Mouse (Mus musculus) telencephalon, adult 2 months (tissue): Measurements from ENCODE around the gene Safb.
"Not testable (repeated sequence)": the region's sequence is repeated elsewhere in the genome, so short reads cannot be mapped to it uniquely, and the experiment has no call there.

ENCODE experiments used
- DNase-seq: peaks from one replicate; pipeline ENCODE4 v3.0.0-alpha.2; 2011; ENCODE audit warnings: low read depth, low spot score

The Safb gene

DNA sequence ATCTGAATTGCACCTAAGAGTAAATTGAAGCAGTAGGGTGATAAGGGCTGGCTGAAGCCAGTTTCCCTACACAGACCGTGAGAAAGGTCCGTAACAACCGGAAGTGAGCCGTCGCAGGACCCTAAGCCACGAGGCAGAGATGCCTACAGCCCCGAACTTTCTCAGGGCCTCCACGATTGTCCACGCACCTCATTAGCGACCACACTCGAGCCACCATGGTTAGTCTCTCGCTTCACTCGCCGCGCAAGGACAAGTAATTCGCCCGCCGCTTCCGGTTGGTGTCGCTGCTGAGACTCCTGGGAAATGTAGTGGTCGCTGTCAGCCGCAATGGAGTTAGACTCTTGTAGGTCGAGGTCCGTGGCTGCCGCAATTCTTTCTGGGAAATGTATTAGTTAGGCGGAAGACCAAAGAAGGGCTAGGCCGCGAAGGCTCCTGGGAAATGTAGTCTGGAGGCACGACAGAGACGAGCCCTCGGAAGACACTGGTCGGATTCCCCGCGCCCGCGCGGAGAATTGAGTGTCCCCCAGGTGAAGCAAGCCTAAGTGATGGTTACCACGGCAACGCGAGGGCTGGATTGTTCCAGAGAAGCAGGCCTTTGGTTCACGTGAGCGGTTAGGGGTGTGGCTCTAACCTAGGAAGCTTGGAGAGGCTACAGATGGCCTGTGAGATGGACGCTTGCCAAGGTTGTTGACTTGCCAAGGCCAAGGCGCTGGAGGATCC is 25.0 kb downstream of the Safb start, which contains the start of gene 2410015M20Rik:
2410015M20Rik (minus strand) TSS at position 320 of the 720 bp plus-strand sequence.
- peak; percentile 99 for DNase-seq

DNA sequence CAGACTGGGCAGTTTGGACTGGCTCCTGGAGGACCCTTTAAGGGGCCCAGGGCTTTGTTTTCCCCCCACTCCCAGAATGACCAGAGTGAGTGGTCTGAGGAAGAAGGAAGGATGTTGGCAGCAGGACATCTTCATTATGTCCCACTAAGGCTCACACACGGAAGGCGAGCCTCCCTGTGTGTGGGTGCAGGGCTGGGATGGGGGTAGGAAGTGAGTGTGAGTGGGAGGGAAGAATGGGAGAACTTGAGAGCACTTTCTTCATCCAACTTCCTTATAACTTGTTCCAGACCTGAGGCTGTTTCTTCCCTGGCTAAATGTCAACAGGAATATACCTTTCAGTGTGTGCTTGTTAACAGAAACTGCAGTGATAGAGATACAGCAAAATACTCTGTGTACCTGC is 26.7 kb downstream of the Safb start:
- no peak for DNase-seq

DNA sequence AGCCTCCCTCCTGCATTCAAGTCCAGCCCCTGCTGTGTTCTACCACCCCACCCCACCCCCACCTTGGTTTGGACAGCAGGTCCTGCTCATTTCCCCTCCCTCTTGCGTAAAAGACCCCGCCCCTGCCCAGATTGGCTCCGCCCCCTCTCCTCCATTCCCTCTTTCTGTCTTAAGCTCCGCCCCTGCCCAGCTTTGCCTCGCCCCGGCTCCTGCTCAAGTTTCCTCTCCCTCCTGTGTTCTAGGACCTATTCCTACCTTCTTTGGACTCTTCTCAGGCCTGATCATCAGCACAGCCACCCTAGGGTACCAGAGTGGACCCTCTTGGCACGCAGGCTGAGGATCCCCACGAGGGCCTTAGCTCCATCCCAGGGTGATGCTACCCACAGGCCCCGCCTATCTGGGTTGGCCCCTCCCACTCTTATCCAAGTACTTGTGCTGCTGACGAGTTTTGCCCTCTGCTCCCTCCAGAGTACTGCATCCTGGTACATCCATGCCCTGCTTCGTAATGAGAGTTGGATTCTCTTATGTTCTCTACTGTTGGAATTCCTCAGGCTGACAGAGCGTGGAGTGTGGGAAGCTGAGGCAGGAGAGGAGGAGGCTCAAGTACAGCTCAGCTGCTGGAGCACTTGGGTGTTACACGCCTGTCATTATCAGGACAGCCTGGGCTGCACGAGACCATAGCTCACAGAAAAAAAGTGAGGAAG is 27.4 kb downstream of the Safb start:
- DNase-seq, result no peak

DNA sequence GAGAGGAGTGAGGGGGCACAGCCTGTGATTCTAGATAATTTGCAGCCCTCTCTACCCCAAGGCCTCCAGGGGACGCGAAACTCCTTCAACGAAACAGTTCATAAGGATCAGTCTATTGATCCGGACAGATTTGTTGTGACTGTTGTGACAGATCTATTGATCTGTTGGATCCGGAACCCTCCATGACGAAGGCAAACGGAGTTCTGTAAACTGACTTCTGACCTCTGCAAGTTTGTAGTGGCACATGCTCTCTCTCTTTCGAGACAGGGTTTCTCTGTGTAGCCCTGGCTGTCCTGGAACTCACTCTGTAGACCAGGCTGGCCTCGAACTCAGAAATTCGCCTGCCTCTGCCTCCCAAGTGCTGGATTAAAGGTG is 27.9 kb downstream of the Safb start:
- DNase-seq, result not testable (repeated sequence)

GRCm38 (mm10) chr17:56613236-56613844 is 28.7 kb downstream of the Safb start, which contains the start of gene Rpl36:
Rpl36 (plus strand) TSS chr17:56613416.
- DNase-seq, result peak; percentile 92

- DNase-seq, result not testable (repeated sequence)
Observed at GRCm38 (mm10) chr17:56613893-56614292, 29.3 kb downstream of the Safb start.

GRCm38 (mm10) chr17:56614391-56615135 is 29.9 kb downstream of the Safb start:
- DNase-seq, result no peak

DNA sequence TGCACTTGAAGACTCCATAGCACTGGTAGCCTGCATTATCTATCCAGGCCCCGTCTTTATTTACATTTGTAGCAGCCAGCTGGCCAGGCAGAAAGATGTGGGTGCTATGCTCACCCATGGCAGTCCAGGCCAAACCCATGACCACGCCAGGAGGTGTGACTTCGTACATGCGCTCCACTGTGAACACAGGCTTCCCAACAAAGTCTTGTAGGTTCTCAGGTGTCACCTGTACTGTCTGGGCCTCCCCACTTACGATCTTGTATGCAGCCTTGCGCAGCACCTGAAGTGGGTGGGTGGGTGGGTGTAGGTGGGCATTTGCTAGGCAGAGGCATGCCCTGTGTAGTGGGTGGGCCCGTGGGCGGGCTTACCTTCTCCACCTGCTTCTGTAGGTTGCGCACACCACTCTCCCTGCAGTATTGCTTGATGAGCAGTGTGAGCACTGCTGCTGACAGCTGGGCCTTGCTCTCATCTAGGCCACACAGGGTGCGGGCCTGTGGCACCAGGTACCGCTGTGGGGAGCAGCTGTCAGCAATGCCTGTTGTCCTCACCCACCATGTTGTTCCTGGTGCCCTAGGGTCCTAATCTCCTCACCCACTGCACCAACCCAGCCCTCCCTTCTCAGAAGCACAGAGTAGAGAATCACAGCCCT is 30.6 kb downstream of the Safb start:
- no peak for DNase-seq

GRCm38 (mm10) chr17:56615792-56616191 is 31.2 kb downstream of the Safb start:
- no peak for DNase-seq

- no peak for DNase-seq
Observed at GRCm38 (mm10) chr17:56616725-56617124, 32.1 kb downstream of the Safb start.

DNA sequence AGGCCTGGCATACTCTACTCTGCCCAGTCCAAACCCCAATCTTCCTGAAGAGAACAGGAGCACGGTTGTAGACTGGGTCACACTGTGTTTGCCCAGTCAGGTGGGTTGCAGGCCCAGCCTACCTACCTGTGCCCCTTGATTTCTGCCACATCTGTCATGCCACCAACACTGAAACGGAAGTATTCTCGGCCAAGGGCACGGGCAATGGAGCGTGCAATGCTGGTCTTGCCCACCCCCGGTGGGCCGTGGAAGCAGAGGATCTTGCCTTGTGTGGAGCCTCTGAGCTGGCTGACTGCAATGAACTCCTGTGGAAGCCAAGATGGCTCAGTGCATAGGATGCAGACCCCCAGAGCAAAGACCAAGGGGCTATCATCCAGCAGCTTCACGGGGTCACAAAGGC is 33.0 kb downstream of the Safb start:
- no peak for DNase-seq

GRCm38 (mm10) chr17:56625495-56625894 is 40.9 kb downstream of the Safb start:
- DNase-seq, result no peak

- no peak for DNase-seq
Observed at GRCm38 (mm10) chr17:56626260-56626659, 41.6 kb downstream of the Safb start.

DNA sequence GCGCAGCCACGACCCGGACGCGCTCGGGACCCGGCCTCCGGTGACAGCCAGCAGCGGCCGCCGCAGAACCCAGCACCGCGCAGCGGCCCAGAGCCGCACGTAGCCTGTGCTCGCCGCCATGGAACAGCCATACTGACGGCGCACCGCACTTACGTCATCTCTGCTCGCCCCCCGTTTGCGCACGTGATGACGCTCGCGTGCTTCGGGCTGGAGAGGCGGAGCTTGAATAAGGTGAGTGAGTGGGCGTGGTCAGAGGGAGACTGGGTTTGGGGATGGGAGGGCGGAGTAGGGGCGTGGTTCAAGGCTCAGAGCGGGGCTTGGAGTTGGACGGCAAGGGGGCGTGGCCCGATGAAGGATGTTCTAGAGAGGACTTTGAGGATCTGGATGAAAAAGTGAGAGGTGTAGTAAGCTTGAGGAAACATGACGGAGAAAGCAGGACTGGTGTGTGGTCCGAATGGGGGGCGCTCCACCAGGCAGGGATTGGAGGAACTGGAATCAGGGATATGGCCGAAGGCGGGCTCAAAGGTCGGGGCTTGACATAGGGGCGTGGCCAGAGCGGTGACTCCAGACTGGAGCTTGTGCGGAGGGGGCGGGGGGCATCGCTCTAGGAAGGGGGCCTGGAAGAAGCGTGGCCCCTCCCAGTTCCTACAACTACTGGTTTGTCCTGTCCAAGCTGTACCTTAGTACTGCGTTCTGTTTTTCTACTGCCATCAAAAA is 42.3 kb downstream of the Safb start, which contains the start of gene Lonp1:
Lonp1 (minus strand) TSS at position 134 of the 717 bp plus-strand sequence.
- DNase-seq, result peak; percentile 95

GRCm38 (mm10) chr17:56627530-56628277 is 43.1 kb downstream of the Safb start, which contains the start of gene Catsperd:
Catsperd (plus strand) TSS chr17:56628143.
- DNase-seq, result no peak

DNA sequence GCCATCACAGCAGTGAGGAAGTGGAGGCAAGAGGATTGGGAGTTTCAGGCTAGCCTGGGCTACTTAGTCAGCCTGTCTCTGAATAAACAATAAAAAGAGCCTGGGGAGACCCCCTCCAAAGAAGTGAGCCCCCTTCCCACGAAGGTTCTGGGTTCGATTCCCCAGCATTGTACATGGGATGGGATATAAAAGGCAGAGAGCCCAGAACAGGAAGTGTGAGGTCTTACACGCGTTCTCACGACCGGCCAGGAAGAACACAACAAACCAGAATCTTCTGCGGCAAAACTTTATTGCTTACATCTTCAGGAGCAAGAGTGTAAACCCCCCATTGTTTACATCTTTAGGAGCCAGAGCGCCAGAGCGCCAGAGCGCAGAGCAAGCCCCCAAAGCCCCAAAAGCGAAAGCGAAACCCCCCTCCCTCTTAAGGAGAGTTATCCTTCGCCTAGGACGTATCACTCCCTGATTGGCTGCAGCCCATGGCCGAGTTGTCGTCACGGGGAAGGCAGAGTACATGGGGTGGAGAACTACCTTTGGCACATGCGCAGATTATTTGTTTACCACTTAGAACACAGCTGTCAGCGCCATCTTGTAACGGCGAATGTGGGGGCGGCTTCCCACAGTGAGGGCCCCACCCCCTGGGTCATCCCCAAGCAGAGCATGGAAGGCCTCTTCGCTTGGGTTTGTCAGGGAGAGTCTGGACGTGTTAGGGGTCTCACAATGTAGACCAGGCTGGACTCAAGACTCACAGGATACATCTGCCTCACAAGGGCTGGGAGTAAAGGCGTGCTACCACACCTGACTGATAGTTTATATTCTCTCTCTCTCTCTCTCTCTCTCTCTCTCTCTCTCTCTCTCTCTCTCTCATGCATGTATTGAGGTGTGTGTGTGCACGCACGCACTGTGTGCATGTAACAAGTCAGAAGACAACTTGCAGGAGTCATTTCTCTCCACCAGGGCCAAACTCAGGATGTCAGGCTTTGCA is 45.5 kb downstream of the Safb start:
- not testable (repeated sequence) for DNase-seq

- no peak for DNase-seq
Observed at GRCm38 (mm10) chr17:56631807-56632206, 47.2 kb downstream of the Safb start.

- DNase-seq, result no peak
Observed at GRCm38 (mm10) chr17:56634023-56634422, 49.4 kb downstream of the Safb start.

GRCm38 (mm10) chr17:56643237-56643636 is 58.6 kb downstream of the Safb start:
- DNase-seq, result no peak
